Mouse (Mus musculus): ENCODE measurements at regions not wholly inside any gene's neighbourhood (a gene's known extent, or its start where the extent isn't known, plus 50 kb on each side); places are given as distances from the start of the nearest gene placed in this dataset.

- TF ChIP-seq EP300 (IDR thresholded peaks at IDR 0.05; ENCODE audit: low read depth) (no peak), CTCF (IDR thresholded peaks at IDR 0.05; ENCODE audit: low read depth) (no peak)
These were observed 1849.1 kb downstream of the 9330182O14Rik start for GRCm38 (mm10) chr15:41983261-41983660.
